Mouse (Mus musculus) kidney, postnatal 25 days (tissue): ENCODE measurements at regions not wholly inside any gene's neighbourhood (a gene's known extent, or its start where the extent isn't known, plus 50 kb on each side); places are given as distances from the start of the nearest gene placed in this dataset.
A peak's percentile ranks its signal among the peaks of the same experiment; 100 is the strongest.

Source experiments
- DNase-seq, 2 experiments: peaks; one replicate each; pipeline ENCODE4 v3.0.0; 2021; ENCODE audit warnings: mixed read lengths in 2 of 2

DNA sequence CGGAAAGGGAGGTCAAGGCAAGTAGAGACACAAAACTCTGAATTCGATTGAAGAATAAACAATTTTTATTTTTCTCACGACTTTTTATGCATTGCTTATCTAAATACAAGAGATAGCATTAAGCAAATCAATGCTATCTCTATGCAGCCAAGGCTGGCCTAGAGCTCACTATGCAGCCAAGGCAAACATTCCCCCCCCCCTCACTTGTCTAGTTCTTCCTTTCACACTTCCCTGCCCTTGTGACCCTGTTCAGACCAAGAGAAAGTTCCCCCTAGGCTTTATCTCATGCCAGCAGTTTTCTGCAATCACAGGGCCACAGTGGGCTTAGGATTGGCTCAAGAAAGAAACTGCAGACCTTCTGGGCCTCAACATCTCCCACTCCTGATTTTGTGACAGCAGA is 417.9 kb upstream of the Rag2 start:
- no peak for DNase-seq

DNA sequence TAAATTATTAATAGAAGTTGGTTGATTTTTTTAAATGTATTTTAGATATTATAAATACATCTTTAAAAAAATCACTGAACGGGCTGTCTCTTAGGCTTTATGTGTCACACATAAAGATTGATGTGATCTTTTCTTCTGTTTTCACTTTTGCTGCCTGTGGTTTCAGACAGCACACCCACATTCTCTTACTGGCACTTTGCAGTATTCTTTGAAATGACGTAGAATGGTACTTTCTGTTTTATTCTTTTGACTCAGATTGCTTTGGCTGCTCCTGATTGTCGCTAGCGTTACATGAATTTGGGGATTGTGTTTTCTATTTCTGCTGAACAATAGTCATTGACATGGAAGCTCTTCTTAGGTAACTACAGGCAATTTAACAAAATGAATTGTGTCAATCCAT is 415.4 kb upstream of the Rag2 start:
- DNase-seq = no peak

DNA sequence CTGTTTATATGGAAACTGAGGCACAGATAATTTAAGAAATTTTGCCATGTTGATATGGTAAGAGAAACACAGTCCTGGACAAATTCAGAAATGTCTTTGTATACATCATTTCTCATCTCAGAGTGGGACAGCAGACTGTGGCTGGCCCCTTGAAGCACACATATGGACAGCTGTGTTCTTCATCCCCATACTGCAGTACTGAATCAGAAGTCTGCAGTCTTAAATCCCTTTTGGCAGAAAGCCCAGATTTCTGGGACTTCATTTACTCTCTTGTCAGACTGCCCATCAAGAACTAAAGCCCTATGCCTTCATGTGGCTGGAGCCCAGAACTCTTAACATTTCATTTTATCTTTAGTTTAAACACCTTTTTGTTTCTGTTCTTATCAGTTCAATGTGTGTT is 403.8 kb upstream of the Rag2 start:
- no peak for DNase-seq

DNA sequence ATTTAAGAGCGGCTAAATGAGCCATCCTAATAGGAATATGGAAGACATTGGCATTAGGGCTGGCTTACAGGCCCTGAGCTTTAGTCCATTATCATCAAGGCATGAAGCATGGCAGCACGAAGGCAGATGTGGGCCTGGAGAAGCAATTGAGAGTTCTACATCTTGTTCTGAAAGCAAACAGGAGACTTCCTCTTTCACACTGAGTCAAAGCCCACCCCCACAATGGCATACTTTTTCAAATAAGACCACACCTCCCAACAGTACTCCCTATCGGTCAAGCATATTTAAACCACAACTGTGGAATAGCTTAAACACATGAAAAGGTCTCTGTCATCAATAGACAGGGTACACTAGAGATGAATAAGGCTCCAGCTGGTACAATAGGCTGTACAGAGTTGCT is 381.5 kb upstream of the Rag2 start:
- no peak for DNase-seq

DNA sequence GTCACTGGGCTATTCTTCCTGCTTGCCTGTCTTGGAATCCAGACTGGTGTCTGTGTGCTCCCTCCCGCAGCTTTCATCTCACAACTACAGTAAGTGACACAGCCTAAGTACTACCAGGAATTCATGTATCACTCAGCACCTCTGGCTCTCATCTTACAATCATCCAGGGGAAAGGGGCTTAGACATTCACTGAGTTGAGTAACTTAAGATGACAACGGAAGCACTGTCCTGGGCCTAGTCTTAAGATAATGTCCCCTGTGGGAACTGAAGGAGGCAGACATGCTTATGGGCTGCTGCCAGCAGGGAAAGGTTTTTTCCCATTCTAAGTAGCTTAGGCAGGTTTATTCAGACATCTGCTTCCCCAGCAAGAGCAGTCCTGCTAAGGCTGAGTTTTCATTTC is 377.4 kb upstream of the Rag2 start:
- DNase-seq = no peak

DNA sequence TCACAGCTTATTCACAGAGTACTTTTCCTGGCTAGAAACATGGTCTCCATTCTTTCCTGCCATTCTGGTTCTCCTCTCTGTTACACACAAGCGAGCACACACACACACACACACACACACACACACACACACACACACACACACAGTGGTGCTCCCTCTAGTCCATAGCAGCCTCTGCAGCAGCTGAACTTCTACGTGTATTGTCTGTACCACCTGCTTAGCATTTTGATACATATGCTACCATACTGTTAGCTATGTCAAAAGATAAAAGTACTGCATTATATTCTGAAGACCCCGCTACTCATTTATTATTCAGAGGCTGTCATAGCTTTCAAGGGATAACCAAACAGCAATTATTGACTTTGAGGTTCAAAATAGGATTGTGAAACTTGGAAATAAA is 372.3 kb upstream of the Rag2 start:
- no peak for DNase-seq

DNA sequence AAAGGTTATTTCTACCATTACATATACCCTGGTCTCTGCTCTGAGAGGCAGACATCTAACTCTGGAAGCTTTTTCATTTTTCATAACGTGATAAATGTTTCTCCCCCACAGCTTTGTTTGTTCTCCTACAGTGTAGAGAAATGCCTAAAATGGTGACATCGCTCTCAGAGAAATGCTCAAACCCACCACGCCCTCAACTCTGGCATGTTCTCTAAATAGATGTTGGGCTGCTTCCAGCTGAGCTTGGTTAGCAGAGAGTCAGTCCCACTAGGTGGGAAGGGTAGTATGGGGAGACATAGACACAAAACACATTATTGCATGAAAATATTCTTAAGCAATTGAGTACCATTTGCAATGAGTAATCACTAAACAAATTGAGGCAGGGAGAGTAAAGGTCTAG is 368.1 kb upstream of the Rag2 start:
- no peak for DNase-seq

DNA sequence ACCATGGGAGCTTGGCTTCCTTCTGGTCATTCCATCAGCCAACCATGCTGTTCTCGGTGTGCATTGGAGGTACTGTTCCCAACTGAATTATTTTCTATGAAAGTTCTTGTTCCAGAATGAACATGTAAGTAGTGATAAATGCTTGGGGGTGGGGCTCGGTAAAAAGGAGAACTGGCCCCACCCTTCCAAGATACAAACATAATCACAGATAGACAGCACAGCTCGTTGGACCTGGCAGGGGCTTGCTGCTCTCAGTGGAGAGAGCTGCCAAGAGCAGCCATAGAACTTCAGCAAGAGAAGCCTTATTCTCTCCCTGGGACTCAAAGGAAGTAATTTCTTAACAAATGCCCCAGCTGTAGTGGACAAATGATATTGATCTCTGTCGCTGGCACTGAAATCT is 360.6 kb upstream of the Rag2 start:
- DNase-seq = no peak

DNA sequence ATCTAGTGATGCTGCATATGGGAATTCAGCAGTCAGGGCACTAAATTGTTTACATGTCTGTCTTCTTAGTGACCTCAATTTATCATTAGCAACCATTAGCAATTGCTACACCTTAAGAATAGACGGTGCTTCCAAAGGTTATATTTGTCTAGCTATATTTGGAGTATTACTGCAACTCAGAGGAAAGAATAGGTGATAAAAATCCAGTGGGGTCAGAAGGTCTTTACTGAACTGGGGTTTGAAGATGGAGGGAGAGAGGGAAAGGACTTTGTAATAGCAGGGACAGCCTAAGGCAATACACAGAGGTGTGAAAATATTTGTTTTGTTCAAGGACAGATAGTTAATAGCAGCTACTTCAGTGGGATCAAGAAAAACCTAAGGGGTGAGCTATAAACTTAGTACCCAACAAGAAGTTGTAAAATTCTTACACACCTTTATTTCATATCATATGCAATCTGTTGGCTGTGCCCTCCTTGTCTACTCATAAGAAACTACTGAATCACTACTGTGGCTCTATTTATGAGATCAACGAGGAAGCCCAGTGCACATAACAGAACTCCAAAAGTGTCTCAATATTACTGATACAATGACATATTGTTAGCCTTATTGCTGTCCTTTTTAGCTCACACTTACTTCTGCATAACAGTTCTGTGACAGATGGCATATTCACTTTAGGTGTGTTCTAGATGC is 357.7 kb upstream of the Rag2 start:
- no peak for DNase-seq

DNA sequence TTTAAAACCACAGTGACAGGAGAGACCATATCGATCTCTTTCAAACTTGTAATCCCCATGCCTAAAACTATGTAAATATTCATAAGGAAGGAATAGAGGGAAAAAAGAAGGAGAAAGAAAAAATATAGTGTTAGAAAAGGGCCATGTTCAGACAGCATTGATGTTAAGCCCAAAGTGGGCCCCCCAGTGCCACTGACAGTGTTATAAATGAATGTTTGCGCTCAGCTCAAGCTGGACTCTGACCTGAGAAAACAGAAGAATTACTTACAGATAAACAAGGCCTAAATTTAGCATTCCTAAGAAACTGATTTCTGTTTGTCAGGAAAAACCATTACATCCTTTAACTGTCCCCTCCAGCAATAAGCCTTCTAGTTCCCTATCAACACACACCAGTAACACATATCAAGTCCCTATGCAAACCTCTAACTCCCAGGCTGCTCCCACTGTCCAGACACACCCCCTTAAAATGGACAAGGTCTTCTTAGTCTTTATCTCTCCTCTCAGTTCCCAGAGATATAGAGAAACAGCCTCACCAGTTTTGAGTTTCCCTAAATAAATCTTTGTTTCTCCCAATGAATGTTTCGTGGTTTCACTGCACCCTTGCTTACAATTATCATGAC is 350.4 kb upstream of the Rag2 start:
- DNase-seq = no peak

DNA sequence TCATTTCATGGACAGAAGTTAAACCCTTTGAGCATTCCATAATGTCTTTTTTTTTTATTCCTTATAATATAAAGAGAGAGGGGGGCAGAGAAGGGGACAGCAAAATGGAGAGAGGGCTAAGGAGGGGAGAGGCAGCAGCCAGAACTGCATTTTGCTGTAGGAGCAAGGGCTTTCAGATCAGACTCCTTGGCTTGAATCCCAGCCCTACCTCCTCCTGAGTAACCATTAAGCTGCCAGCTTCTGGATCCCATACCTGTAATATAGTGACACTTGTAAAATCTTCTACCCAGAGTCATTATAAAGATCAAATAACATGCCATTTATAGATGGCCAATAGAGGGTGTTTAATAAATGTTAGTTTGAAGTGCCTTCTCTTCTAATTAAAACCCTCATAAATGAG is 339.6 kb upstream of the Rag2 start:
- no peak for DNase-seq

DNA sequence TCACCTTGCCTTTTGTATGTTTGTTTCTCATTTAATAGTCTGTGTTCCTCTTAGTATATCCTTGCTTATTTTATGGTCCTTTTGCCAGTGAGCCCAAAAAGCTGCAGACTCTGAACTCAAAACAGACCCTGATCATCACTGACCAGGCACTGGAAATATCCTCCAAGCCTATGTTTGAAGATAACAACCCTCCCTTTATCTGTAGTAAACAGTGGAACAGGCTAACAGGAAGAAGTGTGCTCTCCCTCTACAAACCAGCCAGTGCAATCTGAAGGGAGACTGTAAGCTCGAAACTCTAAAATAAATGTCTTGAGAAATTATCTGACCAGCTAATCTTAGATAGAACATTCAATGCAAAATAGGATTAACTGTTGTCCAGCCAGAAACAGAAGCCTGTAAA is 336.4 kb upstream of the Rag2 start:
- DNase-seq = no peak

DNA sequence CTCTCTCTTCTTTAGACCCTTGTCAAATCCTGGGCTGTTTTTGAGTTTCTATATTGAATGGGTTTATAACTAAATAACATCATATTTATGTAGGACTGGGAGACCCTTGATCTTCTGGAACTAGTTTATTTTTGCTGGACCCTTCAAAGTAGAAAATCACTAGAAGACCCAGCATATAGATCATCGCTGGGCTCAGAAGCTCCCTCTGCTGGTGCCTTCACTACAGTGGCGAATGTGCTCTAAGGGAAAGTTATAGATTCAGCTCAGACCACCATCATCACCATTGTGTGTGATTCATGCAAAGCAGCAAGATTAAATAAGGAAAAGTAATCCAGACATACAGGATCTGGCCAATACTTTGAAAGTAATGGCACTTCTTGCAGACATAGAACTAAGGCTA is 335.4 kb upstream of the Rag2 start:
- DNase-seq = peak in 1 of 2 experiments; percentile 3

DNA sequence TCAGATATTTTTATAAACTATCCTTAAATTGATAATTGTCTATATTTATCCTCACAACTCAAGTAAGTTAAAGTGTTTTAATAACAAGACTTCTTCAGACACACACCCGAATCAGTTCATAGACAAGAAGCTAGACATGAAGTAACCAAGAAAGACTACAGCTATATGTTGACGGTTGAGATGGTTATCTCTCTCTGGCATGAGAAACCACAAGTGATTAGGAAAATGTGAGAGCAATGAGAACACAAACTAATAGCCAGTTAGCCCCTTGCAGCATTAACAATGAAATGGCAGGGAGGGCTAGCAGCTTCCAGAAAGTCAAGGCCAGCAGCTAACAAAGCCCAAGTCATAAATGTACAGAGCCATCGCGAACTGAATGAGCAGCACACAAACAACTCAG is 333.8 kb upstream of the Rag2 start:
- no peak for DNase-seq

DNA sequence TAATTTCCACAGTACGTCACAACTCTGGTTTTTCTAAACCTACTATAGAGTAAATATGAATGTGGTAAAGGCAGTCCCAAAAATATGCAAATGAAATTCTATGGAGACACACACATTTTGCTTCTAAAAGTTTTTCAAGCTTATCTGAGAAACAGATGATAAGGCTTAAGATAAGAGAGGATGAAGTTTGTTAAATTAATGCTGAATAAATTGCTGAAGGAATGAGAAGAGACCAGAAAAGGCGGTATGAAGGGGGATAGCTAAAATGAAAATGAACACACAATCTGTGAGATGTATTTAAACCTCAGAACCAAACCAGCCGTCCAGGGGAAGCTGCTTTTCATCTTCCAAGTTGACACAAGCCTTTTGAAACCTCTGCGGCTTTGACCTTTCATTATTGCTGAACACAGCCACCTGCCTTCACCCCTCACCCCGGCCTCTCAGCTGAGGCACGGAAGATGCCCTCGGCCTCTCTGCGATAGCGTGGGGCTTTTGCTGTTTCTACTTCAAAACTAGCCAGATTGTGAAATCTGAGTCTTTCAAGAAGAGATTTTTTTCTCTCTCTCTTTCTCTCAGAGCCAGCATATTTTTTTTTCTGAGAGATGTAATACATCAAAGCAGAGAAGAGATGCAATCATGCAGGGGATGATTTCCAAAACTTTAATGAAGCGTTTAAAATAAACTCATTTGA is 328.7 kb upstream of the Rag2 start:
- DNase-seq = no peak

DNA sequence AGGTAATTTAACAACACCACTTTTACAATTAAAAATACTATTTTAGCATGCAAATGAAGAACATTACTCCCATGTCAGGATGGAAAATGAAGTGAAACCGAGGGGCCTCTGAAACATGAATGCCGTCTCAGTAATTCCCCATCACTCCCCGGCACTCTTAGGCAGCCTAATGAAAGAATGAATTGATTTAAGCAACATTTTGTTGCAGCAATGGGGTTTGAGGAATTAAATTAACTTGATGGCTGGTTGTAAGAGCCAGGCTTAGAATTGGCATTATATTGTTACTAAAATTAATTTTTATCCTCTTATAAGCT is 328.2 kb upstream of the Rag2 start:
- DNase-seq = no peak

DNA sequence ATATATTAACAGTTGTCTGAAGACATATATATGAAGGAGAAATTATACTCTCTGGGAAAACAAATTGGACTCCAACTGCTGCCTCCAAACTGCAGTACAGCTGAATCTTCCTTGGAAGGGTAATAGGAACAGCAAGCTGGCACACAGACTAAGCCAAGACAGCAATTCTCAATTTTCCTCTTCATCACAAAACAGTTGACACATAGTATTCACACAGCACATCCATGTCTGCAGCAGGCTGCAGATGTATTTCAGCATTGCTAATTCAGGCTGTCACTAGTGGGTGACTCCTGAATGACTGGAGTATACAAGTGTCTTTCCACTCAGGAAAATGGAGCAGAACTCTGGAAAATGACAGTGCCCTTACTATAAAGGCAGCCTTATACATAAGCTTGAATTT is 327.7 kb upstream of the Rag2 start:
- DNase-seq = no peak

DNA sequence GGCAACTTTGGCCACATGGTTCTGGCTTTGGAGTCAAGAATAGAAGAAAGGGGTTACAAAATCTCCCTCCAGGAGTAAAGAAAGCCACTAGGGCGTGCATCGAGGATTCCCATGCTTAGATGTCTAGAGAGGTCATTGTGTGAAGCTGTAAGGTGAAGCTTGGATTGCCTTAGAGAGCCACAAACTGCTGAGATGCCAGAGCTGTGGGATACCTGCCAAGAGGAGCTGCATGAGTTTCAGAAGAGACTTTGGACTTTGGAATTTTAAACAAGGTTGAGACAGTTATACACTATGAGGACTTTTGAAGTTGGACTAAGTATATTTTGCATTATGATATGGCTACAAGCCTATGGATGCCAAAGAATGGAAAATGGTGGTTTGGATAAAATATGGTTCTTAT is 325.4 kb upstream of the Rag2 start:
- peak; percentile 50 to 51 for DNase-seq

DNA sequence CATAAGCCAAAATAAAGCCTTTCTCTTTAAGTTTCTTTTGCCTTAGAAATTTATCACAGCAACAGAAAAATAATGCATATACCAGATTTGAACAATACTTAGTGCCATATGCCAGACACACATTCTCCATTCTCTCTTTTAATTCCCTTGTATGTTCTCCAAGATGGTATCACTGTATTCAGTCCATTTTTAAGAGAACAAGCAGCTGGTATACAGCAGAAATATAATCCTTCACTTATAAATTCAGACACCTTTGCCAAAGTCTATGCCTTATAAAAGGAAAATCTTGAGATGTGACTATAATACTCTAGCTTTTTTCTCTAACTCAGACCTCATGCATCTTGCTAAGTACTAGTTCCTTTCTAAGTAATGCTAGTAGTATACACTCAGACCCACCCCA is 324.4 kb upstream of the Rag2 start:
- DNase-seq = no peak

DNA sequence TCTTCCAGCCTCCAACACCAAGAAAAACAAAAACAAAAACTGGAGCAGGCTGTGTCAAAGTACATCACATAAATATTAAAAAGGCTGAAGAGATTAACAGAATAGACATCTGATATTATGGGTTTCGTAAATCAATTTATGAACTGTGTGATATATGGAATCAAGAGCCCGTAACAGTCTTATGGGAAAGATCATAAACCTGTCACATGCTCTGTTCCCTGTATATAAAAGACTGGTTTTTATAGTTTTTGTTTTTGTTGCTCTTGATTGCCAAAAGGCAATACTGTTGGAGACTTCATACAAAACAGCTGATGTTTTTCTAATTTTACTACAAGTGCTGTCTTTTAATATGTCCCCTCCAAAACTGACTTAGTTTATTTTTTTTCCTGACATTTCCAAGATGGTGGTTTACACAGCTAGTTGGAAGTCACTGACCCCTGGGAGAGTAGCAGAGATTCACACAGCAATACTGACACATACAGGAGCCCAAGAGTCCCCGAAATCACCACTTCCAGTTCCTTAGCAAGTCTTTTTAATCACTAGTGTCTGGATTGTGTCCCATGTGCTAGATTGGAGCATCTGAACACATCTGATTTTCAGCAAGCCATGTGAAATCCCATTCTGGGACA is 303.1 kb upstream of the Rag2 start:
- DNase-seq = no peak

DNA sequence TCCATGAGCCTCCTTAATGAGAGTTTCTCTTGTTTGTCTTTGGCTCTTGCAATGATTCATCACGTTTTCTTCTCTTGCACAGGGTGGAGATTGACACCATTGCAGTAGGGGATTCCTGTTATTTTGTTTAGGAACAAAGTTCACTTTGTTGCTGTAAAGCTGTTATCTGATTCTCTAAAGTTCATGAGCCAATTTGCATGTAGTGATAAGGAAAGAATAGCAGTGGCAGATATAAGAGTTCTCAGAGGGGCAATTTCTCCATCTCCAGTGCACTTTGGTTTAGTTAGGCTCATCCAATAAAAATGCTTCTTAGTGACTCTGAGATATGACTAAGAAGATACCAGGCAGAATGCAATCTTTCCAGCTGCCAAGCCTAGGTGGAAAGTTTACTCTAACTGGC is 267.8 kb upstream of the Rag2 start:
- no peak for DNase-seq

DNA sequence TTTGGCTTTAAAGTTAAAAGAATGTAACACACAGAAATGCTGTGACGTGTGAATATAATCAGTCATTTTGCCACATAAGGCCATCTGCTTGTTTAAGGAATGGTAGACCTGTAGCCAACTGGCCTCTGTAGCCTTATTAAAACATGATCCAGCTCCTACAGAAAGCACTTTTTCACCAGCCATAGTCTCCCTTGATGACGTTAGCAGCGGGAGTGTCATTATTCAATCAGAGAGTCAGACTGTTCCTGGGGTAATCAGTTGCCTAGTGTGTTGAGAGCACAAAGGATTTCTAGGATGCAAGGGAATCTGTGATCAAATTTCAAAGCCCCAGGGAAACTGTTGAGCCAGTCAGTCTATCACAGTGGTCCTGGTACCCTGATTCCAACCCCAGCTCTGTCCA is 260.3 kb upstream of the Rag2 start:
- no peak for DNase-seq

DNA sequence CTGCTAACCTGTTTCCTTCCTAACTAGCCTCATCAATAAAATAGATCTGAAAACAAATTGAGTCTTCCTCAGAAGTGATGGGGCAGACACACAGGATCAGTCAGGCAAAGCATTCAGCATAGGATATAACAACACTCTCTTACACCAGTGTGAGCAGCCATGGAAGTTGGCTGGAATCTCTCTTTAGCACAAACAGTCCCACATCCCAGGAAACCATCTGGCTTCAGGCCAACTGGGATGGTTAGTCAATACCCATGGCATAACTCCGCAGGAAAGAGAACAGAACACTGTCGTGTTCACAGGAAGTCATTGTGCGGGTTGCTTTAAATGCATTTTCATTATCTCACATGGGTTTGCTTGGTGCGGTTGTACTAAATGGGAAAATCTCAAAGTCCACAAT is 256.2 kb upstream of the Rag2 start:
- DNase-seq = peak in 1 of 2 experiments; percentile 8

DNA sequence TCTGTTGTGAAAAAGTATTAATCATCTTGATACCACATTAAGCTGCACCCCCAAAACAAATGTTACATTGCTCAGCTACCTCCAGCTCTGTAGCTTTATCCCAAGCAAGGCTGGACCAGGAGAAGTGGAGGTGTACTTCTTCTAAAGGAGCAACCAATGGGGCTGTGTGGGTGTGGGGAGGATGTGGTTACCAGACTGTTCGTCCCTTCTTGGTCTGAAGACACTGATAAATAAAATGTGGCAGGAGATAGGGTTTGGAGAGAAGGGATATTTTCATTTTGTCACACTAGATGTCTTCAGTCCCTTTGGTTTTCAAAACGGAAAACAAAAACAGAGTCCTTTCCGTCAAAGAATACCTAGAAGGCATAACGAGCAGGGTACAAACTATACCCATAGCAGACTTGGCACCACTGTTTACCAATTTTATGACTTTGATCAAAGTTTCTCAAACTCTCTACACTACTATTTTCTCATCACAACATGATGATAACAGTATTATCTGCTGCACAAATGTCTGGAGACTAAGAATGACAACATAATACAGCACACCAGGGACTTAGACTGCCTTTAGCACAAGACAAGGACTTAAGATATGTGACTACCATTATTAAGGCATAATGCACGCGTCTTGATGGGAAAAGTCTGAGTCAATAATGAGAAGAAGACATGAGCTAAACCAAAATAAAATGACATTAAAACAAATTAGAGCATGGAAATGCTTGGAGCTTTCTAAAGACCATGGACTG is 253.4 kb upstream of the Rag2 start:
- DNase-seq = no peak
